8 mouse cellular contexts compared by ENCODE assay signal in the genomic region with DNA sequence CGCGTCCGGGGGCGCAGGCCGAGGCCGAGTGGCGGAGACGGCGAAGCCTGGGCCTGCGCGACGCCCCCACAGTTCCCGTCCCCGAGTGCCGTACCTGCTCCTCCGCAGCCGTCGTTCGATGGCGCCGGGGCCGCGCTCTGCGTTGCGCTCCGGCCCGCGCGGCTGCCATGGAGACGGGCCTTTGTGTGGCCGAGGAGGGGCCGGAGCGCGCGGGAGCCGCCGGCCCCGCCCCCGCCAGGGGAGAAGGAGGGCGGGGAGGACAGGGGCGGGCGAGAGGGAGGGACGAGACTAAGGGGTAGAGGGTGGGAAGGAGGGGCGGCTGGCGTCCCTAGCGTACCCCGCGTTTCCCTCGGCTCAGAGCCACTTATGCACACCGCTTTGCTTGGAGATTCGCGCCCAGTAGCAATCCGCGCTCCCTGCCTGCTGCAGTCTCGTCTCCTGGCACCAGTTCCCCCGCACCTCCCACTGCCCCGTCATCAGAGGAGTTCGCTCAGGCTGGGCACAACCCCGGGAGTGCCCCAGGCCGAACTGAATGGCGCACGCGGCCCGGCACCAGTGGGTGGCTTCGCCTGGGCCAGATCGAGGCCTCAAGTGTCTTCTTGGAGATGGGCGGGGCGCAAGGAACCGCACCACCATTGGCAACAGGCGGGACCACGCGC. TPM values are rescaled to one million over a fixed set of nuclear protein-coding genes. Genes with fewer than 3 reads are reported as not detected.
DNase-seq lines count a peak whose midpoint lies in the region; ATAC-seq and TF ChIP-seq lines count a peak whose summit lies in the region.

A gene (minus strand): TSS at position 218 of the 659 bp plus-strand sequence.

- DNase-seq in ES-E14 (ENCODE audit: low read depth, low spot score) = peak; percentile 66
- peak; percentile 88 for DNase-seq in heart, postnatal 10 days
- DNase-seq in kidney, postnatal 4 days = peak; percentile 85 to 92
- DNase-seq in liver, postnatal 0 days = peak; percentile 79
- peak; percentile 76 to 78 for DNase-seq in urinary bladder, postnatal 36 days (ENCODE audit: low spot score in 2 of 2)

- no peak for TF ChIP-seq CTCF in liver, postnatal 0 days (IDR thresholded peaks at IDR 0.05; ENCODE audit: low read depth)

- H3K27me3 ChIP-seq in forebrain, embryonic 15.5 days = no peaks in the 10 kb centered on the region
- peaks cover 19% of the 10 kb centered on the region for H3K27me3 ChIP-seq in liver, postnatal 0 days (ENCODE audit: insufficient read depth, low read length)
- no peaks in the 10 kb centered on the region for H3K27me3 ChIP-seq in neural tube, embryonic 15.5 days (replicated peaks)

- peak; percentile 13; the same call in 1 of the 2 replicates for ATAC-seq in cerebellum, adult (ENCODE audit: insufficient number of reproducible peaks, low FRiP score, low TSS enrichment)
- ATAC-seq in forebrain, embryonic 15.5 days (replicated peaks) = peak; percentile 87
- peak; percentile 75 for ATAC-seq in liver, postnatal 0 days
- peak; percentile 91 for ATAC-seq in neural tube, embryonic 15.5 days (ENCODE audit: low FRiP score)

- peak within 1 kb of the TSS; percentile 84 for H3K9ac ChIP-seq in ES-E14 (ENCODE audit: insufficient read depth, low read depth, low read length, poor library complexity, severe bottlenecking)
- H3K9ac ChIP-seq in forebrain, embryonic 15.5 days (replicated peaks) = peak within 1 kb of the TSS; percentile 96
- peak within 1 kb of the TSS; percentile 74 for H3K9ac ChIP-seq in liver, postnatal 0 days (replicated peaks)
- peak within 1 kb of the TSS; percentile 94 for H3K9ac ChIP-seq in neural tube, embryonic 15.5 days (replicated peaks)

- H3K27ac ChIP-seq in ES-E14 (ENCODE audit: insufficient read depth, low read depth, low read length, poor library complexity, severe bottlenecking) = peak within 1 kb of the TSS; percentile 65; the same call in 1 of the 2 replicates
- peak within 1 kb of the TSS; percentile 94 for H3K27ac ChIP-seq in forebrain, embryonic 15.5 days (replicated peaks)
- peak within 1 kb of the TSS; percentile 98 for H3K27ac ChIP-seq in liver, postnatal 0 days (ENCODE audit: low read depth)
- peak within 1 kb of the TSS; percentile 91 for H3K27ac ChIP-seq in neural tube, embryonic 15.5 days (replicated peaks)

- H3K4me1 ChIP-seq in ES-E14 (ENCODE audit: control insufficient read depth in 2 of 2, insufficient read depth in 2 of 2, low read length in 2 of 2, poor library complexity in 1 of 2) = peaks cover 8 to 62% of the 10 kb centered on the region in 2 experiments
- peaks cover 87% of the 10 kb centered on the region for H3K4me1 ChIP-seq in forebrain, embryonic 15.5 days
- peaks cover 48% of the 10 kb centered on the region for H3K4me1 ChIP-seq in liver, postnatal 0 days (ENCODE audit: insufficient read depth)
- peaks cover 69% of the 10 kb centered on the region for H3K4me1 ChIP-seq in neural tube, embryonic 15.5 days

- H3K36me3 ChIP-seq in ES-E14 (ENCODE audit: control insufficient read depth, insufficient read depth, low read length, poor library complexity, severe bottlenecking) = peaks cover 4% of the 10 kb centered on the region; the same call in 1 of the 2 replicates
- no peaks in the 10 kb centered on the region; the same call in 1 of the 2 replicates for H3K36me3 ChIP-seq in forebrain, embryonic 15.5 days
- H3K36me3 ChIP-seq in liver, postnatal 0 days (replicated peaks; ENCODE audit: insufficient read depth, low read length) = no peaks in the 10 kb centered on the region
- H3K36me3 ChIP-seq in neural tube, embryonic 15.5 days = peaks cover 13% of the 10 kb centered on the region

- H3K9me3 ChIP-seq in ES-E14 (ENCODE audit: control insufficient read depth, insufficient read depth, low read depth, low read length) = no peaks in the 10 kb centered on the region
- no peaks in the 10 kb centered on the region for H3K9me3 ChIP-seq in forebrain, embryonic 15.5 days
- no peaks in the 10 kb centered on the region for H3K9me3 ChIP-seq in liver, postnatal 0 days (ENCODE audit: low read length)
- no peaks in the 10 kb centered on the region for H3K9me3 ChIP-seq in neural tube, embryonic 15.5 days (replicated peaks)

- H3K4me2 ChIP-seq in forebrain, embryonic 15.5 days (replicated peaks) = peak within 1 kb of the TSS; percentile 84
- peak within 1 kb of the TSS; percentile 81 for H3K4me2 ChIP-seq in liver, postnatal 0 days (ENCODE audit: low read depth, low read length)
- peak within 1 kb of the TSS; percentile 90 for H3K4me2 ChIP-seq in neural tube, embryonic 15.5 days

- peak within 1 kb of the TSS; percentile 79 to 81 for H3K4me3 ChIP-seq in ES-E14 (ENCODE audit: insufficient read depth in 1 of 2, low read depth in 1 of 2, low read length in 2 of 2, poor library complexity in 1 of 2, severe bottlenecking in 1 of 2)
- H3K4me3 ChIP-seq in forebrain, embryonic 15.5 days = peak within 1 kb of the TSS; percentile 93
- H3K4me3 ChIP-seq in liver, postnatal 0 days (ENCODE audit: low read depth, low read length) = peak within 1 kb of the TSS; percentile 71
- peak within 1 kb of the TSS; percentile 76 for H3K4me3 ChIP-seq in neural tube, embryonic 15.5 days (replicated peaks)

- in situ Hi-C loops in ES-E14 (cut with MboI; ENCODE audit: low sequenced_read_pairs in 2 of 2, unreplicated experiment in 2 of 2) = no loop called here

- intact Hi-C loops in heart, postnatal 10 days (cut with DNase I) = no loop called here

- no peak for TF ChIP-seq EP300 in liver, postnatal 0 days (IDR thresholded peaks at IDR 0.05; ENCODE audit: low read depth)

- under 1% methylated on average over 69 of the region's 72 CpGs for WGBS in forebrain, embryonic 15.5 days
- under 1% methylated on average over 59 of the region's 72 CpGs for WGBS in liver, postnatal 0 days (ENCODE audit: insufficient replicate concordance)
- under 1% methylated on average over 72 of the region's 72 CpGs for WGBS in neural tube, embryonic 15.5 days

TF ChIP-seq in ES-E14, 5 proteins besides CTCF, POLR2A, EP300 and RAD21:
- TF ChIP-seq ZNF384 (IDR thresholded peaks at IDR 0.05; ENCODE audit: low read depth, low read length) = no peak
- no peak for TF ChIP-seq CHD2 (IDR thresholded peaks at IDR 0.05; ENCODE audit: low read depth, low read length)
- no peak for TF ChIP-seq HCFC1 (IDR thresholded peaks at IDR 0.05; ENCODE audit: borderline replicate concordance, insufficient read depth, low read length)
- TF ChIP-seq ZC3H11A (IDR thresholded peaks at IDR 0.05; ENCODE audit: borderline replicate concordance, low read depth, low read length) = no peak
- TF ChIP-seq MAFK (IDR thresholded peaks at IDR 0.05; ENCODE audit: insufficient read depth, low read depth, low read length) = no peak
TF ChIP-seq in ES-E14: peak in this region for 0.

RNA-seq across cellular contexts. Expression of the gene that starts here (rescaled TPM):
- 116 and 178 TPM in 2 replicates for total RNA-seq in ES-E14 (2012; rRNA removed)
- polyA plus RNA-seq in forebrain, embryonic 15.5 days (2015; fragmentation: Nextera tagmentation; extraction: Ambion mirVana) = 113 and 118 TPM in 2 replicates
- total RNA-seq in heart, postnatal 10 days (2021) = 100 to 1,000 TPM; 115 to 145 TPM
- 27.2 and 29.7 TPM in 2 replicates for polyA plus RNA-seq in liver, postnatal 0 days (2015; fragmentation: Nextera tagmentation; extraction: Ambion mirVana)
- polyA plus RNA-seq in neural tube, embryonic 15.5 days (2015; fragmentation: Nextera tagmentation; extraction: Ambion mirVana) = 69.4 and 72.3 TPM in 2 replicates

Comparison
In these comparisons a context has a peak if more than half of its experiments do, and no peak if none do; other contexts are left out.
1. Peak in every context shown above with its lines: DNase-seq, ATAC-seq, H3K4me3 ChIP-seq and H3K27ac ChIP-seq.
2. ATAC-seq: peak in every context shown above with its lines; median percentile 91 in neural tube, embryonic 15.5 days; 87 in forebrain, embryonic 15.5 days; 75 in liver, postnatal 0 days; 13 in cerebellum, adult.